In genomic region chr11:5063561-5064281, GRCm38 (mm10) we compare ENCODE assay signal across 1 mouse cellular context.
TF ChIP-seq lines count a peak whose summit lies in the region.

No protein-coding gene starts in this region.

TF ChIP-seq in MEL, 35 proteins besides CTCF, POLR2A, EP300 and RAD21 (continued from another document):
- TF ChIP-seq ELF1 (IDR thresholded peaks at IDR 0.05; ENCODE audit: low read depth, low read length) (no peak), MEF2A (IDR thresholded peaks at IDR 0.05; ENCODE audit: extremely low read depth, insufficient replicate concordance, low read depth, low read length, poor library complexity, severe bottlenecking) (no peak)
TF ChIP-seq in MEL: peak in this region for 0.
